Mouse (Mus musculus): Measurements from ENCODE around the gene Adnp.

Adnp gene

DNA sequence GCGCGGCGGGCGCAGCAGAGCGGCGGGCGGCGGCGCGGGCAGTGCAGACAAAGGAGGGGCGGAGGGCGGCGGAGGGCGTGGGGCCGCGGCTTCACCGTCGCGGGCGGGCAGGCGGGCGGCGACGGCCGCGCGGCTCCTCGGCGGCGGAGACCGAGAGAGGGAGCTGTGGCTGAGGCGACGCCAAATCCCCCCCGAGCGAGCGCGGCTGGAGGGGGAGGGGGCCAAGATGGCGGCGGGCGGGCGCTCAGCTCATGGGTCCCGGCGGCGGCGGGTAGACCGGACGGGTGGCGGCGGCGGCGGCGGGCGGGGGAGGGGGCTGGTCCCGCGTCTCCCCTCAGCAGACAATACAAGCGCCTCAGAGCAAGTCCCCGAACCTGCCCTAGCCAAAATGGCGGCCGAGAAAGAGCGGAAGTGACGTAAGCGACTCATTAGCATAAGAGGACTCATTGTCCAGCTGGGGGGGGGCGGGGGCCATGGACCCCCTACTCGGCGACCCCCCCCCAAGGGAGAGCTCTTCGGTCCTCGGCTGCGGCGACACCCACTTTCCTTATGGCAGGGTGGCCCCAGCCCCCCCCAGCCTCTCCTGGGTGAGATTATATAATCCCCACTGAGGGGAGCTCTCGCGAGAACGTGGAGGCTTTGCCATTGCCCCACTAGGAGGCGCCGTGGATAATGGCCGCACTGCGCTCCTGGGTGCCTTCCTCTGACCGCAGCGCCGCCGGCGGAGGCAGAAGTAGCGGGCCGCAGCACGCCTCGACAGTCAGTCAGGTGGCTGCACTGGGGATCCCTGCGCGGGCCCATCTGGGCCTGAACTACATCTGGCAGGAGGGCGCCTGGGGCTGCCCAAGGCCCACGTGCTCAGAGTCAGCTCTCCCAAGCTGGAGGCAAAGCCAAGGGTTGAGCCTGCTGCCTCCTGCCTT is at the start of gene Adnp:
Gene Adnp, minus strand, starts transcription at position 388 of the 920 bp plus-strand sequence.
- DNase-seq (ENCODE audit: low spot score in 2 of 2) = peak; percentile 93 to 96

DNA sequence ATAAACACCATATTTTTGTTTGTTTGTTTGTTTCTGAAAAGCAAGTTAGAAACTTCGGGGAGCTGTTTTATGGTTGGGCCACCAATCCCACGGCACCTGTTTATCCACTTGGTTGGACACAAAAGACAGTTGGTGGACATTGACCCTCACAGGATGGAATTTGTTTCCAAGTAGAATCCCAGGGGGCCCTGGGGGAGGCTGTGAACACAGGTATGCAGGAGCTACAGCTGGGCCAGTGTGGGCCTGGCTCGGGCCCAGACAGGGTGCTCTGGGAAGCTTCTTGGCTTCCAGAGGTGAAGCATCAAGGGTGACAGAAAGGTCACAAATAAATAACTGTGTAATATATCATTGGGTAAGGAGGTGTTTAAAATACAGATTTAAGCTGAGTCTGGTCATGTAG is 49.6 kb upstream of the Adnp start:
- DNase-seq (ENCODE audit: low spot score in 2 of 2) = no peak

DNA sequence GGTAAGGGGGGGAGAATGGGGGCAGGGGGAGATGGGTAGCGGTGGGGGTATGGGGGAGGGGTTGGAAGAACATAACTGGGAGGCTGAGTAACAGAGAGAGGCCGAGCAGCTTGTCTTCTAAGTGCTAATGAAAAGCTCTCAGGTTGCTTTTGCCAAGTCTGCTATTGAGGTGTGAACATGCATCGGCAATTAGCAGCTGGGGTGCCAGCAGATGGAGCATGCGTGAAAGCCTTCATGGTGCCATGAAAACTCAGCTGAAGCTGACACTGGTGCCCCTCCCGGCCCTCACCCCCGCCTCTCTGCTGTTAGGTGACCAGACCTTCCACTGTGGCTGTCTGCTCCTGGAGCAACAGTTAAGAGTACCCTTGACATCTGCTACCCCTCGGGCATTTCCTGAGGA is 46.9 kb upstream of the Adnp start:
- DNase-seq (ENCODE audit: low spot score in 2 of 2) = no peak

DNA sequence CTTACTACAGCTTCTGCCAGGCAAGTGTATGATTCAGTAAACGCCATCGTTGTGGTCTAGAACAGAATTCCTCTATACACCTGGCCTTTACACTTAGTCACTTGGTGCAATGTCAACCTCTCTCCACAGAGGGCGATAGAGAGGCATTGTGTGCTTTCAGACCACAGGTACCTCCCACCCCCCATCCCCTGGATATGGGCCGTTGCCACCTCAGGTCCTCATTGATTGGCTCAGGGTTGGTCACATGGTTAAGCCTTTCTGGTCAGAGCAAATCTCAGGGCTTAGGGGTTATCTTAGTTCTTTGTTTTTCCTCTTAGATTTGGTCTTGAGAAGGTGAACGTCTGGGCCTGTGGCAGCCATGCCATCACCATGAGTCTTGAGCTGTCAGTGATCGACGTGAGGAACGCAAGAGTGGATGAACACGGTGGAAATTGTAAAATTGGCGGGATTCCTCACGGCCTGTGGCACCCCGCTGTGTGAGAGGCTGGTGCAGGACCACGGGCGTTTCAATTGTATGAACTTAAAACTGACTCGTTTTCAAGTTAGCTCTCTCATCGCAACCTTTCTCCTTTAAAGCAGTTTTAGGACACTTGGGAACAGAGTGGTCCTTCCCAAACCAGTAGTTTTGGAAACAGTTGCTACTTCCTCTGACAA is 45.9 kb upstream of the Adnp start:
- DNase-seq (ENCODE audit: low spot score in 2 of 2) = peak in 1 of 2 experiments; percentile 40

DNA sequence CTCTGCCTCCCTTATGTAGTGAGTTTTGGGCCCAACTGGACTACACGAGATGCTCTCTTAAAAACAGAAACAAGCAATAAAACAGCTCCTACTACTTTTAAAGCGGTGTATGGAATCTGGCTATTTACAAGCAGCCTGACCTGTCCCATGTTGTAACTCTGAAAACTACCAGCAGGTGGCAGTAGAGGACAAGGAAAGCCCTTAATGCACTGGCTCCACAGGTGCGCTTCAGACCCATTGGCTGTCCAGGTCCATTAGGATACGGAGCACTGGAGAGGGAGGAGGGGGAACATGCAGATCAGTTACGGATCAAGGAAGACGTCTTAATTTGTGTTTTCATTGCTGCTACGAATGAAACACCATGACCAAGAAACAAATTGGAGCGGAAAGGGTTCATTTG is 43.4 kb upstream of the Adnp start:
- DNase-seq (ENCODE audit: low spot score in 2 of 2) = peak; percentile 81 to 94

DNA sequence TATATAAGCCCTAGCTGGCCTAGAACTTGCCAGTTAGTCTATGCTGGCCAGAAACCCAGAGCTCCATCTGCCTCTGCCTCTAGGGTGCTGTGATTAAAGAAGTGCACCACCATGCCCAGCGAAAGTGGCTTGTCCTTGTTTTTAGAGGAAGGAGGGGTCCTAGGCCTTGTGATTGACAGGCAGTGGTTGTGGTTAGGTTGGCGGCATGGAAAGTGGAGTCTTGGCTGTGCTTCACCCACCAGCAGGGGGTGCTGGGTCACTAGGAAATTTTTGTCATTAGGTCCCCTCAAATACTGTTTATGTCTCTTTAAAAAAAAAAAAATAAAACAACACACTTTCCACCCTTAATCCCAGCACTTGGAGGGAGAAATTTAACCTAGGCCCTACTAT is 41.9 kb upstream of the Adnp start:
- DNase-seq (ENCODE audit: low spot score in 2 of 2) = peak in 1 of 2 experiments; percentile 60

DNA sequence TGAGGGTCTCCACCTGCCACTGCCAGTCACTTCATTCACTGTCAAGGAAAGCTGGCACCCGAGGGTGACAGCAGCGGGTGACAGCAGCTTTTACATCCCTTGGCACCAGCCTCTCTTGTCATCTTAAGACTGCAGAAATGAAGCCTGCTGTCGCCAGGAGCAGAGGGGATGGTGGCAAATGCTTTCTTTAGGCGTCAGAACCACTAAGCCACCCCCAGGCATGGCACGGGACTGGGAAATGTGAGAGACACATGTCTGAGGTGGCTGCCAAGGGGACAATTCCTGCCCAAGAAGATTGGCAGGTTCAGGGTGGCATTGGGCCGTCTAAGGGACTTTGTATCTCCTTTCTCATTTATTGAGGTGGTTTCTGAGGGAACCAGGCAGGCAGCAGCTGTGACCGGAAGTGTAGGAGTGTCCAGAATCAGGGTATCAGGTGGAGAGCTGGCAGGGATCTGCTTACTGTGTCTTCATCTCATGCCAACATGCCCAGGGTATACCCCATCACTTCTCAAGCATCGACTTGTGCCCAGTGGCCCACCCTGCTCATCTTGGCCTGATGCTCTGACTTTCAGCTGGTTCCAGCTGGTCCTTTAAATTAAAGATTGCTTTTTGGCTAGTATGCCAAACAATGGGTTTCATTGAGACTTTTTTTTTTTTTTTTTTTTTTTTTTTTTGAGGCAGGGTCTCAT is 41.4 kb upstream of the Adnp start:
- peak in 1 of 2 experiments; percentile 57 for DNase-seq (ENCODE audit: low spot score in 2 of 2)

DNA sequence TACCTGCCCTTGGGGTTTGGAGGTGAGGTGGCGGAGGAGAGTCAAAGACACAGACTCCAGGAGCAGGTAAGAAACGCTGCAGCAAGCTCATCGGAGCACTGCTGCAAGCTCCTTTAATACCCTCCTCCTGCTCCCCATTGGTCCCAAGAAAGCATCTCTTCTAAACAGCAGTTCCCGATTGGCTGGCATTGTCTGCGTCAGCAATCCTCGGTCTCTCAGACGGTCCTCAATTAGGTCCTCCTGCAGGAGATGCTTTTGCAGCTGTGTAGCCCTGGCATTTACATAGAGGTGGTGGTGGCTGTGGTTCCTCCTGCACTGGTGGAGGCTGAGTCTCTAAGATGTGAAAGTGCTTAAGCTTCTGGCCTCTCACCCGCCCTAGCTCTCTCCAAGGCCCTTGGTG is 38.7 kb upstream of the Adnp start:
- no peak for DNase-seq (ENCODE audit: low spot score in 2 of 2)

DNA sequence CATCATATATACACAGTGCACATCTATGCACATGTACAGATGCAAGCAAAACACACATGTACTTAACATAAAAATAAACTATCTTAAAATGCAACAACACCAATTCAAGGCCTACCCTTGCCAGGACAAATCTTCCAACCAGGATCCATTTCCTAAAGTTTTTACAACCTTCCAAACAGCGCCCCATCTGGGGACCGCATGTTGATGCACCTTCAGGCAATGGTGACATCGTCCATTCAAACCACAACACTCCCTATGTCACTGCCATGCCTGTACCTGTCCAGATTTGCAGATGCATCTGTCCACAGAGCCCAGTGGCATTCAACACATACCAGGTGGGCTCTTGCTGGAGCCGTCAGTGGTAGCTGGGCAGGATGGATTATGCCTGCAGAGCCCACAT is 36.4 kb upstream of the Adnp start:
- no peak for DNase-seq (ENCODE audit: low spot score in 2 of 2)

DNA sequence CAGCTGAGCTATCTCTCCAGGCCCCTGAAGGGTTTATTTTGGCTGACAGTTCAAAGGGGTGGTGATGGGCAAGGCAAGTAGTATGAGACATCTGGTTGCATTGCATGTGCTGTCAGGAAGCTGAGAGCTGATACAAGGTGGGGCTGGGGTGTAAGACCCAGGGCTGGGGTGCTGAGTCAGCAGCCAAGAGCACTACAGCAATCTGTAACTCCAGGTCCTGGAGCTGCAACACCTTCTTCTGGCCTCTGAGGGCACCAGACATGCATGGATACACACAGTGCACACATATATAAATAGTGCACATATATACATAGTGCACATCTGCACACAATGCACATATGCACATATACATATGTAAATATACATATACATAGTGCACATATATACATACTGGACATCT is 35.9 kb upstream of the Adnp start:
- no peak for DNase-seq (ENCODE audit: low spot score in 2 of 2)

DNA sequence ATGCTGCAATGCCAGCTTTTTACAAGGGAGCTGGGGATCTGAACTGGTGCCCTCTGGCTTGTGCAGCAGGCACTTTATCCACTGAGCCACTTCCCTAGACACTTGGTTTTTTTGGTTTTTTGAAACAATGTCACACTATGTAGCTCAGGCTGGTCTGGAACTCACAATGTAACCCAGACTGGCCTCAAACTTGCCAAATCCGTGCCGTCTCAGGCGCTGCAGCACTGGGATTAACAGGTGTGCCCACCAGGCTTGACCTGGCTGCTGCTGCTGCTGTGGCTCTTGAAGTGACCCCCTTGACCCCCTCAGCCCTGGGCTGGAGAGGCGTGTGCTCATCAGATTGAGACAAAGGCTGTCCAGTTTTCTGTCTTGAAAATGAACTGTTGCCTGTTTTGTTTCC is 31.4 kb upstream of the Adnp start:
- no peak for DNase-seq (ENCODE audit: low spot score in 2 of 2)

DNA sequence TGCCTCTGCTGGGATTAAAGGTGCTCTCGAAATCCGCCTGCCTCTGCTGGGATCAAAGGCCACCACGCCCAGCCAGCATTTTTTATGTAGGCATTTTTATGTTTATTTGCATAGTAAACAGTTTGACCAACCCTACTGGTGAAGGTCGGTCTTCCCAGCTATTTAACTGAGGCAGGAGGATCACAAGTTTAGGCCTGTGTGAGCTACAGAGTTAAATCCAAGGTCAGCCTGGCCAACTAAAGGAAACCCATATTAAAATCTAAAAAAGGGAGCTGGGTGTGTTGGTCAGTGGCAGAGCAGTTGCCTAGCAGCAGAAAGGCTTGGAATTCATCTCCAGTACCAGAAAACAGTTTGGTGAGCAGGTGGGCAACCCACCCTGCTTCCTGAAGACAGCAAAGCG is 26.4 kb upstream of the Adnp start:
- no peak for DNase-seq (ENCODE audit: low spot score in 2 of 2)

DNA sequence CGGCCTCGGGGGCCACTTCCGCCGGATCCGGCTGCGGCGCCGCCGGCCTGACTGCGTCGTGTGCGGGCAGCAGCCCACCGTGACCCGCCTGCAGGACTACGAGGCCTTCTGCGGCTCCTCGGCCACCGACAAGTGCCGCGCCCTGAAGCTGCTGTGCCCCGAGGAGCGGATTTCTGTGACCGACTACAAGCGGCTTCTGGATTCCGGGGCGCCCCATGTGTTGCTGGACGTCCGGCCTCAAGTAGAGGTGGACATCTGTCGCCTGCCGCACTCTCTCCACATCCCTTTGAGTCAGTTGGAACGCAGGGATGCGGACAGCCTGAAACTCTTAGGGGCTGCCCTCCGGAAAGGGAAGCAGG is 24.5 kb upstream of the Adnp start:
- DNase-seq (ENCODE audit: low spot score in 2 of 2) = no peak

DNA sequence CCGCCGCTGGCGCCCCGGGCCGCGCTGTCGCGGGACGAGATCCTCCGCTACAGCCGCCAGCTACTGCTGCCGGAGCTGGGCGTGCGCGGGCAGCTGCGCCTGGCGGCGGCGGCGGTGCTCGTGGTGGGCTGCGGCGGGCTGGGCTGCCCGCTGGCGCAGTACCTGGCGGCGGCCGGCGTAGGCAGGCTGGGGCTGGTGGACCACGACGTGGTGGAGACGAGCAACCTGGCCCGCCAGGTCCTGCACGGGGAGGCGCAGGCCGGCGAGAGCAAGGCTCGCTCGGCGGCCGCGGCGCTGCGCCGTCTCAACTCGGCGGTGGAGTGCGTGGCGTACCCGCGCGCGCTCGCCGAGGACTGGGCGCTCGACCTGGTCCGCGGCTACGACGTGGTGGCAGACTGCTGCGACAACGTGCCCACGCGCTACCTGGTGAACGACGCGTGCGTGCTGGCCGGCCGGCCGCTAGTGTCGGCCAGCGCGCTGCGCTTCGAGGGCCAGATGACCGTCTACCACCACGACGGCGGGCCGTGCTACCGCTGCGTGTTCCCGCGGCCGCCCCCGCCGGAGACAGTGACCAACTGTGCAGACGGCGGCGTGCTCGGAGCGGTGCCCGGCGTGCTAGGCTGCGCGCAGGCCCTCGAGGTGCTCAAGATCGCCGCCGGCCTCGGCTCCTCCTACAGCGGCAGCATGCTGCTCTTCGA is 24.0 kb upstream of the Adnp start:
- DNase-seq (ENCODE audit: low spot score in 2 of 2) = peak in 1 of 2 experiments; percentile 26

DNA sequence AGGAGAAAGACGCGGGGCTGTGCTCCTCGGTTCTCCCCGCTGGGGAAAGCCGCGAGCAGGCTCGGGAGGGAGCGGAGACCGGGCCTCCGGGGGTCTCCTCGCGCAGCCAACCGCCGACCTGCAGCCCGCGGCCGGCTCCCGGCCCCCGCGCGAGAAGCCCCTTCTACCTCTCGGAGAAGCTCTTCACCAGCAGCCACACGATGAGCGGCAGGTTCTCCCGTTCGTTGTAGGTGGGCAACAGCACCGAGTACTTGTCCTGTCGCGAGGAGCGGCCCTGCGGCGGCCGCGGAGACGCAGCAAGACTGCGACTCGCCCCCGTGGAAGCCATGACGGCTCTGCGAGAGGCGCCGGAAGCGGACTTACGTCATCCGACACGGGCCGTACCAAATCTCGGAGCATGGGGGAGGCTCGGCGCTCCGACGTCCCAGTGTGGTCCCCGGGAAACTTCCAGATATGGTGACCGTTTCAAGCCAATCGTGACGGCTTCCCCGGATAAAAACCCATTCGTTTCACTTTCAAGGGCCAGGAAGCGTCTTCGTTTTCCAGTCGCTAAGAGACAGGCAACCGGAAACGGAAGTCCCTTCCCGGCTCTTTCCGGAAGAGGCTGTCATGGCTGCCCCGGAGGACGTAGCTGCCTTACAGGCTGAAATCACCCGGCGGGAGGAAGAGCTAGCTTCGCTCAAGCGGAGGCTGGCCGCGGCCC is 23.3 kb upstream of the Adnp start, which contains the start of the genes Gm20716, Dpm1 and Mocs3:
Gene Gm20716, minus strand, starts transcription at position 339 of the 703 bp plus-strand sequence.
Gene Dpm1, minus strand, starts transcription at position 566 of the 703 bp plus-strand sequence.
Gene Mocs3, plus strand, starts transcription at position 597 of the 703 bp plus-strand sequence.
- DNase-seq (ENCODE audit: low spot score in 2 of 2) = peak; percentile 66 to 80

DNA sequence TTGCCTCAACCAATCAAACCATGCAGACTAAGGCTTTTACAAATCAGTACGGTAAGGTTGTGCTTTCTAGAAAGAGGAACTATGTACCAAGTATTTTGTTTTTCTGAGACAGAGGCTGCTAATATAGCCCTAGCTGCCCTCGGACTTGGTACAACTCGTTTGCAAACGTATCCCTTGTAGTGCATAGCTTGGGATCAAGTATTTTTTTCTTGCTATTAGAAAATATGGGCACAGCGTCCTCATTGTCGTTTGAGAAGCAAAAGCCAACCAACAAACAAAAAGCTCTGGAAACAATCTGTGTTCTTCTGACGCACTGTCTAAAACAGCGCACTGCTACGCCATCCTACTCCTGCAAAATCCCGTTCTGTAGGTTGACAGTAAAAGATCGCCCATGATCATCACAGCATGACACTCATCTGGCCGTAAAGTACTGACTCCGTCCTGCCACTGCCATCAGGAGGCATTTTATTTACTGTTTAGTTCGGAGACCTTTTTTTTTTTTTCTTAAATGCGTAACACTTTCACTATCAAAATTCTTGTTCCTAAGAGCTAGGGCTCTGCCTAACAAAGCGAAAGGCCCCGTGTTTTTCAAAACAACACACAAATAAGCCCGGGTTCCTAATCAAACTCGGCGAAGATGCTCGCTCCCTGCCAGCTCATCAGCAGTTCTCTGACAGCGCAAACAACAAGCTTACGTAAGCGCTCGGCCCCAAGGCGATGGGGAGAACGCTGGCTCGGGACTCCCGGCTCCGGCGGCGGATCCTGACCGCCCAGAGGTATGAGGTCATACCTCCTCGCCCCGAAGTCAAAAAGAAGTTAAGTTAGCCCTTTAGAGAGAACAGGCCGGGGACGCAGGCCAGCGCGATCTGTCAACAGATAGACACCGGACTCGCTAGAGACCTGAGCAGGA is 22.5 kb upstream of the Adnp start:
- no peak for DNase-seq (ENCODE audit: low spot score in 2 of 2)

DNA sequence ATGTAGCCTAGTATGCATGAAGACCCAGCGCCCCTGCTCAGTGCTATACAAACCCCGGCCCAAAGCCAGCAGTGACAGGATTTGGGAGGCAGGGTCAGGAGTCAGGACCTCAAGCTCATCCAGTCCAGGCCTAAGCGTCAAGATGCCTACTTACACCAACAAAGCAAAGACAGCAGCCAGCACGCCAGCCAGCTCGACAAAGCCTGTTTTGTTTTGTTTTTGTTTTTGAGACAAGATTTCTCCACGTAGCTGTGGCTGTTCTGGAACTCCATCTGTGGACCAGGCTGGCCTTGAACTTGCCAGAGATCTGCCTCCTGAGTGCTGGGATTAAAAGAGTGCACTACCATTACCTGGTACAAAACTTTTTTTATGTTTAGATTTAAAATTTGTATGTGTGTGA is 16.4 kb upstream of the Adnp start:
- DNase-seq (ENCODE audit: low spot score in 2 of 2) = no peak

DNA sequence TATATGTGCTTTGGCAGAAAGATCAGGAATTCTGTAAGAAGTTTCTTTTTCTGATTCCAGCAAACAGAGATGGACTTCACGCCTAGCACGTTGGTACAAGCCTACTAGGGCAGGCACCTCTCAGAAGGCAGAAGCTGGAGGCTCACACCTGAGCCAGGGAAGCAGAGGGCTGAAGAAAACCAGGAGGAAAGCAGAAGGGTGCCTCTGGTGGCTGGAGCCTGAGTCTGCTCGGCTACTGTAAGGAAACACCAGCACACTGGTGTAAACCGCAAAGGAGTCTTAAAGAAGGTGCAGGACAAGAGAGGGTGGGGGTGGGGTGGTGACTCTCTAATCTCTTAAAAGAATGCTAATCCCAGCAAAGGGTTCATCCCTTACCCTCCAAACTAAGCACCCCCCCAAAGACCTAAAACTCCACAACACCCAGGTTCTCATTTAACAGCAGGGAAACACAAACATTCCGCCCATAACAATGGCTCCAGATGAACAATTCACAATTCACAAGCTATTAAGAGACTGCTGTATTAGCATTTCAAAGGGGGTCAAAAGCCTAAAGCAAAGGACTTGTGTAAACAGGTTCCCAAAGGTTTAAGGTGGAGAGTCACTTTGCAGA is 7.0 kb upstream of the Adnp start:
- no peak for DNase-seq (ENCODE audit: low spot score in 2 of 2)

DNA sequence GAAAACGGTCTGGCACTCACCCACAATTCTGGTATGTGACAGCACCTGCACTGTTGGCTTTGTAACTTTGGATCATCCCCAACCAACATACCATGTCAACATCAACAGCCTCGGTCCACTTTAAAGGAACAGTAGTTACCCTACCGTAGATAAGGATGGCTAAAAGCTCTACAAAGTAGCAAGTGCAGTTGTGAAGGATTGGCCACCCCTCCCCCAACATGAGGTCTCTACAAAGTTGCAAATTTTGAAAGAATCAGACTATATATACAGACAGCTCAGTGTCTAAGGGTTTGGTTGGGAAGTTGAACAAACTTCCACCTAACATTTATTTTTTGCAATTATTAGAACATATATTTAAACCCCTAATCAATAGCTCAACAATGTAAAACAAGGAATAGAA is 971 bp upstream of the Adnp start:
- DNase-seq (ENCODE audit: low spot score in 2 of 2) = no peak
